Mouse (Mus musculus) neural tube, embryonic 12.5 days (tissue): Measurements from ENCODE around the gene Plgrkt. TPM values are rescaled to one million over a fixed set of nuclear protein-coding genes. Genes with fewer than 3 reads are reported as not detected.

Experiments
- ATAC-seq: fragments of 200-750 bp; cut with Nextera tagmentation; 2 replicates; pipeline ENCODE4 v1.8.0; 2017; ENCODE audit warnings: low read depth, mild to moderate bottlenecking, moderate TSS enrichment, moderate library complexity; ENCODE audit not compliant: low FRiP score
- H3K27ac ChIP-seq: fragments of 300-500 bp; sonication (generic); 2 replicates; pipeline ENCODE4 v1.5.1; 2016
- H3K27me3 ChIP-seq: fragments of 300-500 bp; sonication (generic); replicated peaks from 2 replicates; pipeline ENCODE4 v1.6.1; 2016; ENCODE audit warnings: mild to moderate bottlenecking
- H3K36me3 ChIP-seq: fragments of 300-500 bp; sonication (generic); 2 replicates; pipeline ENCODE4 v1.6.1; 2016; ENCODE audit warnings: mild to moderate bottlenecking
- H3K4me1 ChIP-seq: fragments of 300-500 bp; sonication (generic); 2 replicates; pipeline ENCODE4 v1.6.1; 2016
- H3K4me2 ChIP-seq: fragments of 300-500 bp; sonication (generic); replicated peaks from 2 replicates; pipeline ENCODE4 v1.6.1; 2016; ENCODE audit warnings: mild to moderate bottlenecking
- H3K4me3 ChIP-seq: fragments of 300-500 bp; sonication (generic); 2 replicates; pipeline ENCODE4 v1.5.1; 2016
- H3K9ac ChIP-seq: fragments of 300-500 bp; sonication (generic); 2 replicates; pipeline ENCODE4 v1.6.1; 2016; ENCODE audit warnings: mild to moderate bottlenecking
- H3K9me3 ChIP-seq: fragments of 300-500 bp; sonication (generic); 2 replicates; pipeline ENCODE4 v1.6.1; 2016; ENCODE audit warnings: mild to moderate bottlenecking
- WGBS: fragments of 180-500 bp; shearing (Covaris S2); methylation state at CpG from one replicate; pipeline ENCODE4 v1.1.7; 2016; 5-methylcytosine and 5-hydroxymethylcytosine counted together
- polyA plus RNA-seq: library from polyadenylated mRNA; unstranded; fragments of >200 nt; fragmentation: Nextera tagmentation; extraction: Ambion mirVana; gene quantifications from 2 replicates; pipeline ENCODE4 v1.2.1, GENCODE M21; 2016

Gene Plgrkt
- polyA plus RNA-seq, 1 experiment from 2014 or later, result 79.7 TPM

- WGBS, result 82% methylated on average over 4 of the region's 4 CpGs
- no peak for ATAC-seq
Observed at GRCm38 (mm10) chr19:29341029-29341428, 26.2 kb downstream of the Plgrkt start.

GRCm38 (mm10) chr19:29336624-29337023 lies 30.6 kb downstream of the Plgrkt start:
- no peaks in the 10 kb centered on the region for H3K27me3 ChIP-seq
- H3K27ac ChIP-seq, result no peak overlapping the region
- H3K9ac ChIP-seq, result no peak overlapping the region
- H3K4me1 ChIP-seq, result peaks cover 7% of the 10 kb centered on the region; the same call in 1 of the 2 replicates
- H3K4me3 ChIP-seq, result no peak overlapping the region
- 85% methylated on average over 2 of the region's 2 CpGs for WGBS
- H3K9me3 ChIP-seq, result no peaks in the 10 kb centered on the region
- ATAC-seq, result no peak
- no peaks in the 10 kb centered on the region for H3K36me3 ChIP-seq
- H3K4me2 ChIP-seq, result no peak overlapping the region

More at GRCm38 (mm10) chr19:29341029-29341428, 26.2 kb downstream of the Plgrkt start:
- Histone ChIP-seq H3K27ac (no peak overlapping the region), H3K27me3 (no peaks in the 10 kb centered on the region), H3K9ac (no peak overlapping the region), H3K4me3 (no peak overlapping the region), H3K4me1 (no peaks in the 10 kb centered on the region), H3K9me3 (no peaks in the 10 kb centered on the region), H3K36me3 (no peaks in the 10 kb centered on the region), H3K4me2 (no peak overlapping the region)

GRCm38 (mm10) chr19:29334068-29334745 lies 33.0 kb downstream of the Plgrkt start, which contains the start of gene Rln1:
Gene Rln1 (minus strand): TSS chr19:29334670.
- Histone ChIP-seq H3K27ac (no peak within 1 kb of the TSS), H3K4me3 (peak within 1 kb of the TSS; percentile 42), H3K27me3 (no peaks in the 10 kb centered on the region), H3K9ac (peak within 1 kb of the TSS; percentile 62), H3K4me1 (peaks cover 7% of the 10 kb centered on the region; the same call in 1 of the 2 replicates), H3K4me2 (peak within 1 kb of the TSS; percentile 82), H3K9me3 (no peaks in the 10 kb centered on the region), H3K36me3 (no peaks in the 10 kb centered on the region)
- ATAC-seq, result peak; percentile 84
- WGBS, result 2% methylated on average over 23 of the region's 23 CpGs

- Histone ChIP-seq H3K27me3 (no peaks in the 10 kb centered on the region), H3K9me3 (no peaks in the 10 kb centered on the region), H3K27ac (no peak overlapping the region), H3K36me3 (no peaks in the 10 kb centered on the region), H3K9ac (no peak overlapping the region), H3K4me1 (peaks cover 5% of the 10 kb centered on the region), H3K4me3 (no peak overlapping the region), H3K4me2 (no peak overlapping the region)
- 88% methylated on average over 13 of the region's 13 CpGs for WGBS
- ATAC-seq, result no peak
Observed at GRCm38 (mm10) chr19:29326822-29327552, 40.2 kb downstream of the Plgrkt start.

- no peak overlapping the region for H3K27ac ChIP-seq
- no peaks in the 10 kb centered on the region for H3K36me3 ChIP-seq
- no peak overlapping the region for H3K9ac ChIP-seq
- no peak overlapping the region for H3K4me2 ChIP-seq
- WGBS, result 92% methylated on average over 4 of the region's 4 CpGs
- H3K4me1 ChIP-seq, result peaks cover 5% of the 10 kb centered on the region
- no peak overlapping the region for H3K4me3 ChIP-seq
- H3K27me3 ChIP-seq, result no peaks in the 10 kb centered on the region
- no peak for ATAC-seq
- H3K9me3 ChIP-seq, result no peaks in the 10 kb centered on the region
Observed at GRCm38 (mm10) chr19:29326396-29326795, 40.8 kb downstream of the Plgrkt start.

- WGBS, result 76% methylated on average over 9 of the region's 9 CpGs
- Histone ChIP-seq H3K4me3 (no peak overlapping the region), H3K9ac (no peak overlapping the region), H3K4me2 (peak overlapping the region; percentile 61), H3K27me3 (no peaks in the 10 kb centered on the region), H3K27ac (no peak overlapping the region), H3K4me1 (peaks cover 5% of the 10 kb centered on the region), H3K36me3 (no peaks in the 10 kb centered on the region), H3K9me3 (no peaks in the 10 kb centered on the region)
- no peak for ATAC-seq
Observed at GRCm38 (mm10) chr19:29325852-29326180, 41.4 kb downstream of the Plgrkt start.

GRCm38 (mm10) chr19:29325053-29325851 lies 41.9 kb downstream of the Plgrkt start, which contains the start of gene Insl6:
Gene Insl6 (minus strand): TSS chr19:29325356.
- no peaks in the 10 kb centered on the region for H3K9me3 ChIP-seq
- ATAC-seq, result peak; percentile 95
- 8% methylated on average over 26 of the region's 31 CpGs for WGBS
- H3K4me2 ChIP-seq, result peak within 1 kb of the TSS; percentile 61
- no peaks in the 10 kb centered on the region for H3K27me3 ChIP-seq
- peaks cover 5% of the 10 kb centered on the region for H3K4me1 ChIP-seq
- peak within 1 kb of the TSS; percentile 21 for H3K4me3 ChIP-seq
- H3K36me3 ChIP-seq, result no peaks in the 10 kb centered on the region
- H3K27ac ChIP-seq, result no peak within 1 kb of the TSS
- 0 out of 2 replicates have a peak within 1 kb of the TSS, but pooled peaks have one; percentile 35 for H3K9ac ChIP-seq

GRCm38 (mm10) chr19:29323416-29324049 lies 43.7 kb downstream of the Plgrkt start:
- Histone ChIP-seq H3K9ac (no peak overlapping the region), H3K4me3 (no peak overlapping the region), H3K36me3 (no peaks in the 10 kb centered on the region), H3K4me1 (peaks cover 5% of the 10 kb centered on the region), H3K9me3 (no peaks in the 10 kb centered on the region), H3K27me3 (no peaks in the 10 kb centered on the region), H3K27ac (no peak overlapping the region), H3K4me2 (no peak overlapping the region)
- ATAC-seq, result no peak
- 78% methylated on average over 8 of the region's 8 CpGs for WGBS

- Histone ChIP-seq H3K27ac (no peak overlapping the region), H3K4me1 (no peaks in the 10 kb centered on the region), H3K4me2 (no peak overlapping the region), H3K27me3 (no peaks in the 10 kb centered on the region), H3K36me3 (peaks cover 26% of the 10 kb centered on the region), H3K4me3 (no peak overlapping the region), H3K9ac (no peak overlapping the region), H3K9me3 (peaks cover 12% of the 10 kb centered on the region)
- WGBS, result 64% methylated on average over 7 of the region's 7 CpGs
- ATAC-seq, result no peak
Observed at GRCm38 (mm10) chr19:29312661-29313060, 54.5 kb downstream of the Plgrkt start.

- peaks cover 26% of the 10 kb centered on the region for H3K36me3 ChIP-seq
- H3K9me3 ChIP-seq, result peaks cover 12% of the 10 kb centered on the region
- no peak overlapping the region for H3K4me2 ChIP-seq
- H3K4me3 ChIP-seq, result no peak overlapping the region
- ATAC-seq, result no peak
- no peaks in the 10 kb centered on the region for H3K27me3 ChIP-seq
- H3K9ac ChIP-seq, result no peak overlapping the region
- H3K27ac ChIP-seq, result no peak overlapping the region
- 90% methylated on average over 8 of the region's 8 CpGs for WGBS
- no peaks in the 10 kb centered on the region for H3K4me1 ChIP-seq
Observed at GRCm38 (mm10) chr19:29311791-29312190, 55.4 kb downstream of the Plgrkt start.

- H3K4me2 ChIP-seq, result no peak overlapping the region
- peaks cover 22% of the 10 kb centered on the region for H3K36me3 ChIP-seq
- no peaks in the 10 kb centered on the region for H3K4me1 ChIP-seq
- no peaks in the 10 kb centered on the region for H3K27me3 ChIP-seq
- H3K9me3 ChIP-seq, result no peaks in the 10 kb centered on the region
- no peak overlapping the region for H3K4me3 ChIP-seq
- no peak overlapping the region for H3K9ac ChIP-seq
- ATAC-seq, result no peak
- no peak overlapping the region for H3K27ac ChIP-seq
Observed at GRCm38 (mm10) chr19:29308832-29309231, 58.4 kb downstream of the Plgrkt start.

- 92% methylated on average over 2 of the region's 2 CpGs for WGBS
- H3K4me2 ChIP-seq, result no peak overlapping the region
- no peak for ATAC-seq
- H3K36me3 ChIP-seq, result peaks cover 28% of the 10 kb centered on the region
- H3K27me3 ChIP-seq, result no peaks in the 10 kb centered on the region
- no peak overlapping the region for H3K4me3 ChIP-seq
- H3K27ac ChIP-seq, result no peak overlapping the region
- no peaks in the 10 kb centered on the region for H3K4me1 ChIP-seq
- no peak overlapping the region for H3K9ac ChIP-seq
- H3K9me3 ChIP-seq, result no peaks in the 10 kb centered on the region
Observed at GRCm38 (mm10) chr19:29302119-29302518, 65.1 kb downstream of the Plgrkt start.
